Mouse (Mus musculus): ENCODE data around the gene Zfp846.

The Zfp846 gene

GRCm38 (mm10) chr9:20652260-20652658, 71.2 kb downstream of the Zfp846 start:
- CTCF ChIA-PET = interaction anchor here in 3 of 4 experiments (0.5 to 2.6 kb wide), 15 partner anchors 9 to 381 kb away, joined by 3 to 23 read pairs (median 5); partner anchors contain the start of gene Ubl5 (in 2 of the 3)
- POLR2A ChIA-PET = interaction anchor here (0.6 to 13.0 kb wide), 59 partner anchors 8 to 894 kb away, joined by 3 to 414 read pairs (median 4); partner anchors contain the start of genes Ubl5 (in 4 of the 4), Fbxl12 (in 2 of the 4), Zfp266 (in 2 of the 4) and Zfp846 (in 2 of the 4)

GRCm38 (mm10) chr9:20653859-20654258, 72.8 kb downstream of the Zfp846 start:
- CTCF ChIA-PET = interaction anchor here in 3 of 4 experiments (0.6 to 2.6 kb wide), 9 partner anchors 9 to 856 kb away, joined by 3 to 13 read pairs (median 4); partner anchors contain the start of gene Tmed1 (in 1 of the 3)

More at GRCm38 (mm10) chr9:20653859-20654258, 72.8 kb downstream of the Zfp846 start:
- POLR2A ChIA-PET = interaction anchor here (0.6 to 13.0 kb wide), 13 partner anchors 8 to 1617 kb away, joined by 3 to 414 read pairs (median 4); partner anchors contain the start of genes Fbxl12 (in 2 of the 4), Ubl5 (in 2 of the 4) and Zfp26 (in 1 of the 4)
